Mouse (Mus musculus): ENCODE measurements at regions not wholly inside any gene's neighbourhood (a gene's known extent, or its start where the extent isn't known, plus 50 kb on each side); places are given as distances from the start of the nearest gene placed in this dataset.

- Histone ChIP-seq H3K9me3 (ENCODE audit: control insufficient read depth, low read length) (no peaks in the 10 kb centered on the region), H3K27me3 (replicated peaks; ENCODE audit: control insufficient read depth, insufficient read depth, low read length) (no peaks in the 10 kb centered on the region), H3K9ac (replicated peaks; ENCODE audit: low read depth, low read length) (no peak overlapping the region), H3K4me2 (ENCODE audit: low read length) (no peak overlapping the region), H3K36me3 (ENCODE audit: control insufficient read depth, insufficient read depth) (no peaks in the 10 kb centered on the region), H3K4me1 (replicated peaks; ENCODE audit: control insufficient read depth, insufficient read depth, low read length) (no peaks in the 10 kb centered on the region), H3K27ac (ENCODE audit: low read length) (no peak overlapping the region), H3K4me3 (replicated peaks; ENCODE audit: low read length) (no peak overlapping the region)
- ATAC-seq, result no peak
- 50% methylated on average over 6 of the region's 6 CpGs for WGBS
These were observed 379.1 kb downstream of the Tbc1d22a start for GRCm38 (mm10) chr15:86593404-86593803.

DNA sequence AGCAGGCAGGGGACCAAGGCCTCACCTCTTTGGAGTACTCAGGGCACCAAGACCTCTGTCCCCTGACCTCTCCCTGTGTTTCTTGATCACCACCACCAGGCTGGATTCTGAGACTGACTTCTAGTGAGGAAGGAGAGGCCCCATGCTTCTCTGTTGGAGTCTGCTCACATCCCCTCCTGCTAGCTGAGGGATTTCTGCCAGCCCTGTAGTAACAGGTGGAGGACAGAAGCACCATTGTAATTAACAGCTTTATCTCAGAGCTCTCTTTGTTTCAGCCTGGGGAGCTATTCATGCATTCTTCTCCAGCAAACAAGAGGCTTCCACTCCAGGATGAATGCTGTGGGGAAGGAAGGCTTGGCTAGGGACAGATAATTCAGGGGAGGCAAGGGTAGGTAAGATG, 392.2 kb downstream of the Tbc1d22a start:
- Histone ChIP-seq H3K4me1 (replicated peaks; ENCODE audit: control insufficient read depth, insufficient read depth, low read length) (no peaks in the 10 kb centered on the region), H3K9me3 (ENCODE audit: control insufficient read depth, low read length) (no peaks in the 10 kb centered on the region), H3K36me3 (ENCODE audit: control insufficient read depth, insufficient read depth) (no peaks in the 10 kb centered on the region), H3K4me3 (replicated peaks; ENCODE audit: low read length) (no peak overlapping the region), H3K27ac (ENCODE audit: low read length) (no peak overlapping the region), H3K9ac (replicated peaks; ENCODE audit: low read depth, low read length) (no peak overlapping the region), H3K4me2 (ENCODE audit: low read length) (no peak overlapping the region), H3K27me3 (replicated peaks; ENCODE audit: control insufficient read depth, insufficient read depth, low read length) (no peaks in the 10 kb centered on the region)
- ATAC-seq, result no peak

DNA sequence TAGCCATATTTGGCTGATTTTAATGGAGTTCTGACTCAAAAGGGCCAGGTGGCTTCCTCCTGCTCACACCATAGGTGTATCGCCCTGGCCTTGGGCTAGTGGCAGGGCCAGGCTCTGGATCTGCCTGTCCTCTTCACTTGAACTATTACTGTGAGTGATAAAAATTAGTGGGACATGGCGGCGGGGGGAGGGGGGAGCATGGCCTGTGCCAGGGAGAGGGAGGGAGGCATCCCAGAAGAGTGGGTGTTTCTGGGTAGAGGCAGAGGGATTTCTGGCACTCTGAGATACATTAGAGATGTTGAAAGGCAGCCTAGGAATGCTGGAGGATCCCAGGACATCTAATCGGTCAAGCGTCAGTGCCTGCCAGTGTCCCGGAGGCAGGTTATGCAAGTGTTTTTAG, 395.4 kb downstream of the Tbc1d22a start:
- Histone ChIP-seq H3K4me1 (replicated peaks; ENCODE audit: control insufficient read depth, insufficient read depth, low read length) (no peaks in the 10 kb centered on the region), H3K4me2 (ENCODE audit: low read length) (no peak overlapping the region), H3K36me3 (ENCODE audit: control insufficient read depth, insufficient read depth) (no peaks in the 10 kb centered on the region), H3K9ac (replicated peaks; ENCODE audit: low read depth, low read length) (no peak overlapping the region), H3K9me3 (ENCODE audit: control insufficient read depth, low read length) (no peaks in the 10 kb centered on the region), H3K27ac (ENCODE audit: low read length) (no peak overlapping the region), H3K4me3 (replicated peaks; ENCODE audit: low read length) (no peak overlapping the region), H3K27me3 (replicated peaks; ENCODE audit: control insufficient read depth, insufficient read depth, low read length) (no peaks in the 10 kb centered on the region)
- ATAC-seq, result no peak
- 89% methylated on average over 6 of the region's 6 CpGs for WGBS

- no peak overlapping the region for H3K4me2 ChIP-seq (ENCODE audit: low read length)
- ATAC-seq, result no peak
- no peak overlapping the region for H3K9ac ChIP-seq (replicated peaks; ENCODE audit: low read depth, low read length)
- H3K4me3 ChIP-seq (replicated peaks; ENCODE audit: low read length), result no peak overlapping the region
- H3K27ac ChIP-seq (ENCODE audit: low read length), result no peak overlapping the region
- no peaks in the 10 kb centered on the region for H3K9me3 ChIP-seq (ENCODE audit: control insufficient read depth, low read length)
- no peaks in the 10 kb centered on the region for H3K4me1 ChIP-seq (replicated peaks; ENCODE audit: control insufficient read depth, insufficient read depth, low read length)
- H3K27me3 ChIP-seq (replicated peaks; ENCODE audit: control insufficient read depth, insufficient read depth, low read length), result no peaks in the 10 kb centered on the region
- no peaks in the 10 kb centered on the region for H3K36me3 ChIP-seq (ENCODE audit: control insufficient read depth, insufficient read depth)
- 81% methylated on average over 5 of the region's 5 CpGs for WGBS
These were observed 417.1 kb downstream of the Tbc1d22a start for GRCm38 (mm10) chr15:86631376-86631775.

DNA sequence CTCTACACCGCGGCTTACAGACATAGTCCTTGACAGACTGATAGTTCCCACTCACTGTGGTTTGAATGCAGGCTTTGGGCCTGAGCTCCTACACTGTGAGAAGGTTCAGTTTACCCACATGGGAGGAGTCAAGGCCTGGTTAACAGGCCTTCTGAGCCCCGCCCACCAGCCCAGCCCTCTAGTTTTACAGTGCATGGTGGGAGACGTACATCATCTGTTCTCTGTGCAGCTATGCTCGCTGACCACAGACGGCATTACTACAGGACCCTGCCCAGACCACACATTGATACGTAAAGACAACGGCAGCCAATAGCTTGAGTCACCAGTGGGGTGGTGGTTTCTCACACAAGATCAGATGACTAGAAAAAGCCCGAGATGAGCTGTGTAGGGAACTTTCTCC, 431.0 kb downstream of the Tbc1d22a start:
- Histone ChIP-seq H3K36me3 (ENCODE audit: control insufficient read depth, insufficient read depth) (no peaks in the 10 kb centered on the region), H3K27me3 (replicated peaks; ENCODE audit: control insufficient read depth, insufficient read depth, low read length) (no peaks in the 10 kb centered on the region), H3K9me3 (ENCODE audit: control insufficient read depth, low read length) (no peaks in the 10 kb centered on the region), H3K27ac (ENCODE audit: low read length) (no peak overlapping the region), H3K9ac (replicated peaks; ENCODE audit: low read depth, low read length) (no peak overlapping the region), H3K4me2 (ENCODE audit: low read length) (no peak overlapping the region), H3K4me3 (replicated peaks; ENCODE audit: low read length) (no peak overlapping the region), H3K4me1 (replicated peaks; ENCODE audit: control insufficient read depth, insufficient read depth, low read length) (no peaks in the 10 kb centered on the region)
- no peak for ATAC-seq
- 86% methylated on average over 9 of the region's 9 CpGs for WGBS

- no peak overlapping the region for H3K27ac ChIP-seq (ENCODE audit: low read length)
- no peak overlapping the region for H3K4me2 ChIP-seq (ENCODE audit: low read length)
- WGBS, result 95% methylated on average over 3 of the region's 3 CpGs
- H3K4me3 ChIP-seq (replicated peaks; ENCODE audit: low read length), result no peak overlapping the region
- no peak overlapping the region for H3K9ac ChIP-seq (replicated peaks; ENCODE audit: low read depth, low read length)
- no peaks in the 10 kb centered on the region for H3K36me3 ChIP-seq (ENCODE audit: control insufficient read depth, insufficient read depth)
- no peak for ATAC-seq
- H3K4me1 ChIP-seq (replicated peaks; ENCODE audit: control insufficient read depth, insufficient read depth, low read length), result no peaks in the 10 kb centered on the region
- H3K27me3 ChIP-seq (replicated peaks; ENCODE audit: control insufficient read depth, insufficient read depth, low read length), result no peaks in the 10 kb centered on the region
- peaks cover 4% of the 10 kb centered on the region; the same call in 1 of the 2 replicates for H3K9me3 ChIP-seq (ENCODE audit: control insufficient read depth, low read length)
These were observed 433.9 kb downstream of the Tbc1d22a start for GRCm38 (mm10) chr15:86648131-86648530.

GRCm38 (mm10) chr15:86673096-86673520, 458.8 kb downstream of the Tbc1d22a start:
- peaks cover 10% of the 10 kb centered on the region; the same call in 1 of the 2 replicates for H3K4me1 ChIP-seq (replicated peaks; ENCODE audit: control insufficient read depth, insufficient read depth, low read length)
- 13% methylated on average over 9 of the region's 9 CpGs for WGBS
- no peaks in the 10 kb centered on the region for H3K27me3 ChIP-seq (replicated peaks; ENCODE audit: control insufficient read depth, insufficient read depth, low read length)
- no peaks in the 10 kb centered on the region for H3K36me3 ChIP-seq (ENCODE audit: control insufficient read depth, insufficient read depth)
- H3K27ac ChIP-seq (ENCODE audit: low read length), result no peak overlapping the region
- peak; percentile 71 for ATAC-seq
- peak overlapping the region; percentile 1; the same call in 1 of the 2 replicates for H3K4me2 ChIP-seq (ENCODE audit: low read length)
- no peaks in the 10 kb centered on the region for H3K9me3 ChIP-seq (ENCODE audit: control insufficient read depth, low read length)
- no peak overlapping the region for H3K9ac ChIP-seq (replicated peaks; ENCODE audit: low read depth, low read length)
- no peak overlapping the region for H3K4me3 ChIP-seq (replicated peaks; ENCODE audit: low read length)

GRCm38 (mm10) chr15:86677016-86677415, 462.8 kb downstream of the Tbc1d22a start:
- WGBS, result 70% methylated on average over 7 of the region's 7 CpGs
- no peak overlapping the region for H3K27ac ChIP-seq (ENCODE audit: low read length)
- no peak overlapping the region for H3K9ac ChIP-seq (replicated peaks; ENCODE audit: low read depth, low read length)
- H3K27me3 ChIP-seq (replicated peaks; ENCODE audit: control insufficient read depth, insufficient read depth, low read length), result no peaks in the 10 kb centered on the region
- no peaks in the 10 kb centered on the region for H3K9me3 ChIP-seq (ENCODE audit: control insufficient read depth, low read length)
- H3K36me3 ChIP-seq (ENCODE audit: control insufficient read depth, insufficient read depth), result no peaks in the 10 kb centered on the region
- no peak overlapping the region for H3K4me2 ChIP-seq (ENCODE audit: low read length)
- no peak overlapping the region for H3K4me3 ChIP-seq (replicated peaks; ENCODE audit: low read length)
- no peak for ATAC-seq
- H3K4me1 ChIP-seq (replicated peaks; ENCODE audit: control insufficient read depth, insufficient read depth, low read length), result peaks cover 10% of the 10 kb centered on the region; the same call in 1 of the 2 replicates

GRCm38 (mm10) chr15:86683081-86683480, 468.8 kb downstream of the Tbc1d22a start:
- no peaks in the 10 kb centered on the region for H3K4me1 ChIP-seq (replicated peaks; ENCODE audit: control insufficient read depth, insufficient read depth, low read length)
- no peaks in the 10 kb centered on the region for H3K27me3 ChIP-seq (replicated peaks; ENCODE audit: control insufficient read depth, insufficient read depth, low read length)
- WGBS, result 75% methylated on average over 12 of the region's 12 CpGs
- no peaks in the 10 kb centered on the region for H3K36me3 ChIP-seq (ENCODE audit: control insufficient read depth, insufficient read depth)
- H3K9ac ChIP-seq (replicated peaks; ENCODE audit: low read depth, low read length), result no peak overlapping the region
- no peak overlapping the region for H3K4me2 ChIP-seq (ENCODE audit: low read length)
- no peak for ATAC-seq
- no peak overlapping the region for H3K4me3 ChIP-seq (replicated peaks; ENCODE audit: low read length)
- H3K27ac ChIP-seq (ENCODE audit: low read length), result no peak overlapping the region
- H3K9me3 ChIP-seq (ENCODE audit: control insufficient read depth, low read length), result no peaks in the 10 kb centered on the region

GRCm38 (mm10) chr15:86689694-86690093, 475.4 kb downstream of the Tbc1d22a start:
- Histone ChIP-seq H3K27me3 (replicated peaks; ENCODE audit: control insufficient read depth, insufficient read depth, low read length) (no peaks in the 10 kb centered on the region), H3K9me3 (ENCODE audit: control insufficient read depth, low read length) (no peaks in the 10 kb centered on the region), H3K9ac (replicated peaks; ENCODE audit: low read depth, low read length) (no peak overlapping the region), H3K27ac (ENCODE audit: low read length) (no peak overlapping the region), H3K36me3 (ENCODE audit: control insufficient read depth, insufficient read depth) (no peaks in the 10 kb centered on the region), H3K4me3 (replicated peaks; ENCODE audit: low read length) (no peak overlapping the region), H3K4me1 (replicated peaks; ENCODE audit: control insufficient read depth, insufficient read depth, low read length) (peaks cover 10% of the 10 kb centered on the region), H3K4me2 (ENCODE audit: low read length) (no peak overlapping the region)
- 25% methylated on average over 8 of the region's 8 CpGs for WGBS
- peak; percentile 88 for ATAC-seq

All from forebrain, embryonic 16.5 days (tissue).